Mouse (Mus musculus): ENCODE data around the gene Nek5. TPM values are rescaled to one million over a fixed set of nuclear protein-coding genes. Genes with fewer than 3 reads are reported as not detected.

Nek5 gene
- polyA plus RNA-seq (2014; fragmentation: Illumina TruSeq; extraction: RNeasy Lipid Tissue Mini Kit (QIAGEN cat#74804); ENCODE audit: low read depth, low replicate concordance), result 0.56 TPM

DNA sequence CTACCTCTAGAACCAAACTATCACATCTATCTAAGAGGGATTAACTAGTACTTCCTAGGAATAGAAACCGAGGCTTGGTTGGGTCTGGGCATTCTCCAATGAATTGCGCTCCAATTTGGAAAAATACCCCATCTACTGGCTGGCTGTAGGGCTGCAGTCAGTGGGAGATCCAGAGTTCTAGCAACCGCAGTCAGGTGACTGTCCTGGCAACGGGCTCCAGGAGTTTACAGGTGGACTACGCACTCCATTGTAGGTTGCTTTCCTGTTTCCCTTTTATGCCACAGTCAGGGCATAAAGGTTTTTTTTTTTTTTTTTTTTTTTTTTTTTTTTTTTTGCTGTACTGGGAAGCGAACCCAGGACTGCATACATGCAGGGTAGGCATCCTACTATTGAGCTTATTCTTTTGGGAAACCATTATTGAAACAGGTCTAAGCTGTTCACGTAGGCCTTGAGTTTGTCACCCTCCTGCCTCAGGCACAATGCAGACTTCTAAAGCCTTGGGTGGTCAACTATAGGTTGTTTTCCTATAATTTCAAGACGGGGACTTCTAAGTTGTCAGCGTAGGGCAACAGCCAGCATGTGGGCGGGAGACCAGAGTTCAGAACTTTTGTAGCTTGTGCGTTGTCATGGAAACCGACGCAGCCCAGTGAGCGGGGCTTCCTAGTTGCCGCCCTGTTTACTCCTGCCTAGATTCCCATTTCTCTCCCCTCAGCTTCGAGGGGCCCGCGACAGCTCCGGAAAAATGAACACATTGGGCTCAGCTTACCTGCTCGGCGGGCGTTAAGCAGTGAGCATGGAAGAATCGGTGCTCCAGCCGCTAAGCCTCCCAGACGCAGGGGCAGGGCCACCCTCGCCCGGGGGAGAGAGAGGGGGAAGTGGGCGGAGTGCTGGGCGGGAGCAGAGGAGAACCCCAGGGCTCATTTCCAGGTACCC lies at the start of gene Nek5:
Nek5 (minus strand) TSS at position 834 of the 933 bp plus-strand sequence.

DNA sequence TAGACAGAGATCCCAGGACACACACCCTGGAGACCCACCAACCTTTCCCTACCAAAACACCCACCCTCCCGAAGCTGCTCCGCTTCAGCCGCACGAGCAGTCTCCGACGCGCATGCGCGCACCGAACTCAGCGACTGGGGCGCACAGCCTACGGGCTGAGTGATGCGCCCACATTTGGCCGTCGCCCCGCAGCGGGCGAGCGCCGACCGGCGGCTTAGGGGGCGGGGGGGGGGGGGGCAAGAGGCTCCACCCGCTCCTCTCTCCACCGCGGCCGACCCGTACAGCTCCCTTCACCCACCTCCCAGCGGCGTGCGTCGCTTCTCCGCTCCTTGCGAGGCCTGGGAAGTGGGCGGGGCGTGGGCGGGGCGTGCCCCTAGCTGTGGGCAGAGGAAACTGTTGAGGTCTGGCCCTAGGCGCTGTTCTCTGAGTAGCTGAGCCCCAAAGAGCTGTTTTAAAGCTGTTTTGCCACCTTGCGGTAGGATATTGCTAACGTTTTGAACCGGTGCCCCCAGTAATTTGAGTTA lies 41.3 kb upstream of the Nek5 start, which contains the start of gene Nek3:
Nek3 (minus strand) TSS at position 356 of the 524 bp plus-strand sequence.

GRCm38 (mm10) chr8:22060446-22060889 lies 64.4 kb downstream of the Nek5 start, which contains the start of gene Alg11:
Gene Alg11, plus strand, starts transcription at chr8:22060721.

GRCm38 (mm10) chr8:22059821-22060445 lies 64.9 kb downstream of the Nek5 start, which contains the start of gene Atp7b:
Gene Atp7b, minus strand, starts transcription at chr8:22060305.

Other genes starting within 250 kb of the Nek5 start
- gene Defb9, start 239.6 kb downstream of the Nek5 start, polyA plus RNA-seq (2014; fragmentation: Illumina TruSeq; extraction: RNeasy Lipid Tissue Mini Kit (QIAGEN cat#74804); ENCODE audit: low read depth, low replicate concordance), result not detected
- gene Defb11, start 218.6 kb downstream of the Nek5 start, polyA plus RNA-seq (2014; fragmentation: Illumina TruSeq; extraction: RNeasy Lipid Tissue Mini Kit (QIAGEN cat#74804); ENCODE audit: low read depth, low replicate concordance), result not detected
- gene Defb15, start 192.3 kb downstream of the Nek5 start, polyA plus RNA-seq (2014; fragmentation: Illumina TruSeq; extraction: RNeasy Lipid Tissue Mini Kit (QIAGEN cat#74804); ENCODE audit: low read depth, low replicate concordance), result not detected
- gene Defb35, start 186.7 kb downstream of the Nek5 start, polyA plus RNA-seq (2014; fragmentation: Illumina TruSeq; extraction: RNeasy Lipid Tissue Mini Kit (QIAGEN cat#74804); ENCODE audit: low read depth, low replicate concordance), result not detected
- not detected for gene Defb13, start 178.3 kb downstream of the Nek5 start, polyA plus RNA-seq (2014; fragmentation: Illumina TruSeq; extraction: RNeasy Lipid Tissue Mini Kit (QIAGEN cat#74804); ENCODE audit: low read depth, low replicate concordance)
- not detected for gene Fam90a1a, start 166.3 kb downstream of the Nek5 start, polyA plus RNA-seq (2014; fragmentation: Illumina TruSeq; extraction: RNeasy Lipid Tissue Mini Kit (QIAGEN cat#74804); ENCODE audit: low read depth, low replicate concordance)
- gene Ccdc70, start 155.3 kb downstream of the Nek5 start, polyA plus RNA-seq (2014; fragmentation: Illumina TruSeq; extraction: RNeasy Lipid Tissue Mini Kit (QIAGEN cat#74804); ENCODE audit: low read depth, low replicate concordance), result not detected
- gene Atp7b, start 64.7 kb downstream of the Nek5 start, polyA plus RNA-seq (2014; fragmentation: Illumina TruSeq; extraction: RNeasy Lipid Tissue Mini Kit (QIAGEN cat#74804); ENCODE audit: low read depth, low replicate concordance), result 2.8 TPM
- gene Alg11, start 64.3 kb downstream of the Nek5 start, polyA plus RNA-seq (2014; fragmentation: Illumina TruSeq; extraction: RNeasy Lipid Tissue Mini Kit (QIAGEN cat#74804); ENCODE audit: low read depth, low replicate concordance), result 26.8 TPM
- 1.1 TPM for gene Nek3, start 41.4 kb upstream of the Nek5 start, polyA plus RNA-seq (2014; fragmentation: Illumina TruSeq; extraction: RNeasy Lipid Tissue Mini Kit (QIAGEN cat#74804); ENCODE audit: low read depth, low replicate concordance)
- not detected for gene Ckap2, start 60.8 kb upstream of the Nek5 start, polyA plus RNA-seq (2014; fragmentation: Illumina TruSeq; extraction: RNeasy Lipid Tissue Mini Kit (QIAGEN cat#74804); ENCODE audit: low read depth, low replicate concordance)
- gene Vps36, start 67.8 kb upstream of the Nek5 start, polyA plus RNA-seq (2014; fragmentation: Illumina TruSeq; extraction: RNeasy Lipid Tissue Mini Kit (QIAGEN cat#74804); ENCODE audit: low read depth, low replicate concordance), result 19.4 TPM
- gene Thsd1, start 102.3 kb upstream of the Nek5 start, polyA plus RNA-seq (2014; fragmentation: Illumina TruSeq; extraction: RNeasy Lipid Tissue Mini Kit (QIAGEN cat#74804); ENCODE audit: low read depth, low replicate concordance), result 0.98 TPM
- not detected for gene Tpte, start 158.4 kb upstream of the Nek5 start, polyA plus RNA-seq (2014; fragmentation: Illumina TruSeq; extraction: RNeasy Lipid Tissue Mini Kit (QIAGEN cat#74804); ENCODE audit: low read depth, low replicate concordance)